Mouse (Mus musculus) MEL (cell line): ENCODE measurements at regions not wholly inside any gene's neighbourhood (a gene's known extent, or its start where the extent isn't known, plus 50 kb on each side); places are given as distances from the start of the nearest gene placed in this dataset.
A peak's percentile ranks its signal among the peaks of the same experiment; 100 is the strongest.

Source experiments
- DNase-seq: peaks from one replicate; pipeline ENCODE4 v3.0.0; 2011; ENCODE audit warnings: low read depth, low spot score
- H3K27ac ChIP-seq: 2 replicates; pipeline ENCODE4 v1.5.1; 2012; ENCODE audit warnings: low read depth, mild to moderate bottlenecking, control low read depth, low read length, moderate library complexity; ENCODE audit not compliant: control insufficient read depth
- H3K27me3 ChIP-seq, 2 experiments: fragments of 150-350 bp in 1 of 2; sonication (generic) in 1 of 2; 2 replicates each; pipeline ENCODE4 v1.6.1; 2012; ENCODE audit warnings: low read length in 2 of 2, mild to moderate bottlenecking in 2 of 2, improper control_type of control experiment in 1 of 2, moderate library complexity in 1 of 2; ENCODE audit not compliant: insufficient read depth in 2 of 2, control insufficient read depth in 1 of 2
- H3K36me3 ChIP-seq, 2 experiments: 2 replicates each; pipeline ENCODE4 v1.6.1; 2012 to 2014; ENCODE audit warnings: low read length in 2 of 2, improper control_type of control experiment in 1 of 2, inconsistent platforms in 1 of 2, mild to moderate bottlenecking in 1 of 2; ENCODE audit not compliant: insufficient read depth in 2 of 2, control insufficient read depth in 1 of 2
- H3K4me1 ChIP-seq, 2 experiments: fragments of 150-350 bp in 1 of 2; sonication (generic) in 1 of 2; 2 replicates each; pipeline ENCODE4 v1.6.1; 2012; ENCODE audit warnings: low read length in 2 of 2, improper control_type of control experiment in 1 of 2, mild to moderate bottlenecking in 1 of 2; ENCODE audit not compliant: insufficient read depth in 2 of 2, control insufficient read depth in 1 of 2
- H3K4me3 ChIP-seq, 2 experiments: fragments of 150-350 bp in 1 of 2; sonication (generic) in 1 of 2; 2 replicates each; pipeline ENCODE4 v1.5.1; 2012; ENCODE audit warnings: low read depth in 2 of 2, low read length in 2 of 2, mild to moderate bottlenecking in 2 of 2, moderate library complexity in 2 of 2, control low read depth in 1 of 2, improper control_type of control experiment in 1 of 2; ENCODE audit not compliant: control insufficient read depth in 1 of 2, insufficient read depth in 1 of 2
- H3K79me2 ChIP-seq: 2 replicates; pipeline ENCODE4 v1.6.1; 2012; ENCODE audit warnings: mild to moderate bottlenecking, low read length, moderate library complexity; ENCODE audit not compliant: control insufficient read depth, poor library complexity, insufficient read depth
- H3K9ac ChIP-seq: 2 replicates; pipeline ENCODE4 v1.6.1; 2012; ENCODE audit warnings: low read depth, mild to moderate bottlenecking, control low read depth, low read length, moderate library complexity; ENCODE audit not compliant: control insufficient read depth, poor library complexity, severe bottlenecking
- H3K9me3 ChIP-seq: fragments of 150-350 bp; sonication (generic); replicated peaks from 2 replicates; pipeline ENCODE4 v1.6.1; 2012; ENCODE audit warnings: mild to moderate bottlenecking, low read length, improper control_type of control experiment, moderate library complexity; ENCODE audit not compliant: insufficient read depth
- BHLHE40 ChIP-seq: IDR thresholded peaks from 2 replicates; pipeline ENCODE4 v1.6.1; 2012; ENCODE audit warnings: low read depth, mild to moderate bottlenecking, inconsistent platforms, low read length, improper control_type of control experiment, borderline replicate concordance
- CHD2 ChIP-seq: IDR thresholded peaks from 2 replicates; pipeline ENCODE4 v1.6.1; 2011; ENCODE audit warnings: low read length, improper control_type of control experiment
- CTCF ChIP-seq, 3 experiments: IDR thresholded peaks in 2 of 3; conservative IDR thresholded peaks in 1 of 3; 2 replicates each; pipeline ENCODE4 v1.5.1; 2011 to 2012; ENCODE audit warnings: low read length in 3 of 3, low read depth in 2 of 3, mild to moderate bottlenecking in 2 of 3, improper control_type of control experiment in 1 of 3, inconsistent platforms in 1 of 3, mixed read lengths in 1 of 3, moderate library complexity in 1 of 3; ENCODE audit not compliant: control insufficient read depth in 1 of 3, insufficient read depth in 1 of 3, poor library complexity in 1 of 3, severe bottlenecking in 1 of 3
- E2F4 ChIP-seq: IDR thresholded peaks from 2 replicates; pipeline ENCODE4 v1.6.1; 2011; ENCODE audit warnings: low read depth, low read length, improper control_type of control experiment, borderline replicate concordance
- GABPA ChIP-seq: IDR thresholded peaks from 2 replicates; pipeline ENCODE4 v1.6.1; 2012; ENCODE audit warnings: low read depth, mild to moderate bottlenecking, inconsistent platforms, low read length, improper control_type of control experiment, moderate library complexity
- GATA1 ChIP-seq: IDR thresholded peaks from 2 replicates; pipeline ENCODE4 v1.6.1; 2011; ENCODE audit warnings: low read depth, low read length, improper control_type of control experiment
- JUND ChIP-seq: IDR thresholded peaks from 2 replicates; pipeline ENCODE4 v1.6.1; 2011; ENCODE audit warnings: low read depth, mild to moderate bottlenecking, improper control_type of control experiment, low read length
- MAFK ChIP-seq: IDR thresholded peaks from 2 replicates; pipeline ENCODE4 v1.6.1; 2011; ENCODE audit warnings: low read depth, mild to moderate bottlenecking, low read length, improper control_type of control experiment, borderline replicate concordance
- MAX ChIP-seq: IDR thresholded peaks from 2 replicates; pipeline ENCODE4 v1.6.1; 2011; ENCODE audit warnings: low read length, improper control_type of control experiment
- MEF2A ChIP-seq: IDR thresholded peaks from 2 replicates; pipeline ENCODE4 v1.6.1; 2014; ENCODE audit warnings: low read depth, mild to moderate bottlenecking, inconsistent platforms, low read length, improper control_type of control experiment; ENCODE audit not compliant: poor library complexity, insufficient replicate concordance, severe bottlenecking; ENCODE audit errors: extremely low read depth
- MXI1 ChIP-seq: IDR thresholded peaks from 2 replicates; pipeline ENCODE4 v1.6.1; 2011; ENCODE audit warnings: mild to moderate bottlenecking, low read depth, low read length, improper control_type of control experiment
- MYB ChIP-seq: IDR thresholded peaks from 2 replicates; pipeline ENCODE4 v1.6.1; 2011; ENCODE audit warnings: mild to moderate bottlenecking, low read depth, low read length, improper control_type of control experiment
- MYC ChIP-seq: IDR thresholded peaks from 2 replicates; pipeline ENCODE4 v1.6.1; 2011; ENCODE audit warnings: low read depth, mild to moderate bottlenecking, low read length, improper control_type of control experiment, moderate library complexity
- NRF1 ChIP-seq: IDR thresholded peaks from 2 replicates; pipeline ENCODE4 v1.6.1; 2014; ENCODE audit warnings: low read depth, mild to moderate bottlenecking, inconsistent platforms, low read length, improper control_type of control experiment, moderate library complexity; ENCODE audit not compliant: poor library complexity, insufficient read depth, severe bottlenecking
- POLR2A ChIP-seq, 2 experiments: IDR thresholded peaks; 2 replicates each; pipeline ENCODE4 v1.6.1; 2011 to 2012; ENCODE audit warnings: low read length in 2 of 2, mild to moderate bottlenecking in 2 of 2, control low read depth in 1 of 2, improper control_type of control experiment in 1 of 2, low read depth in 1 of 2, moderate library complexity in 1 of 2; ENCODE audit not compliant: control insufficient read depth in 1 of 2, insufficient read depth in 1 of 2, poor library complexity in 1 of 2
- POLR2AphosphoS2 ChIP-seq: IDR thresholded peaks from 2 replicates; pipeline ENCODE4 v1.6.1; 2011; ENCODE audit warnings: low read length, improper control_type of control experiment
- POLR2AphosphoS5 ChIP-seq: IDR thresholded peaks from 2 replicates; pipeline ENCODE4 v1.6.1; 2012; ENCODE audit warnings: low read depth, borderline replicate concordance, mild to moderate bottlenecking, inconsistent platforms, low read length, moderate library complexity, mixed read lengths
- RAD21 ChIP-seq: IDR thresholded peaks from 2 replicates; pipeline ENCODE4 v1.6.1; 2011; ENCODE audit warnings: mild to moderate bottlenecking, low read depth, low read length, improper control_type of control experiment
- SIN3A ChIP-seq: IDR thresholded peaks from 2 replicates; pipeline ENCODE4 v1.6.1; 2012; ENCODE audit warnings: low read length, improper control_type of control experiment, inconsistent platforms
- SMC3 ChIP-seq: IDR thresholded peaks from 2 replicates; pipeline ENCODE4 v1.6.1; 2011; ENCODE audit warnings: low read depth, low read length, improper control_type of control experiment
- TAL1 ChIP-seq: IDR thresholded peaks from 2 replicates; pipeline ENCODE4 v1.6.1; 2012; ENCODE audit warnings: mild to moderate bottlenecking, inconsistent platforms, low read length, moderate library complexity, mixed read lengths
- TCF12 ChIP-seq: IDR thresholded peaks from 2 replicates; pipeline ENCODE4 v1.6.1; 2014; ENCODE audit warnings: low read depth, mild to moderate bottlenecking, inconsistent platforms, low read length, improper control_type of control experiment, moderate library complexity
- UBTF ChIP-seq: IDR thresholded peaks from 2 replicates; pipeline ENCODE4 v1.6.1; 2012; ENCODE audit warnings: low read depth, mild to moderate bottlenecking, inconsistent platforms, low read length, improper control_type of control experiment, moderate library complexity, borderline replicate concordance; ENCODE audit not compliant: insufficient read depth
- USF1 ChIP-seq: IDR thresholded peaks from 2 replicates; pipeline ENCODE4 v1.6.1; 2014; ENCODE audit warnings: low read depth, mild to moderate bottlenecking, inconsistent platforms, low read length, improper control_type of control experiment, moderate library complexity
- ZC3H11A ChIP-seq: IDR thresholded peaks from 2 replicates; pipeline ENCODE4 v1.6.1; 2012; ENCODE audit warnings: low read depth, mild to moderate bottlenecking, inconsistent platforms, low read length, improper control_type of control experiment

- H3K9ac ChIP-seq, result no peak overlapping the region
- no peak for DNase-seq
- TF ChIP-seq SMC3 (no peak), MAX (no peak), GABPA (no peak), RAD21 (no peak), ZC3H11A (no peak), POLR2AphosphoS2 (no peak), MYC (no peak), POLR2A (IDR thresholded peaks at IDR 0.05; ENCODE audit: control insufficient read depth in 1 of 2, insufficient read depth in 1 of 2, low read depth in 1 of 2, low read length in 2 of 2, poor library complexity in 1 of 2) (no peak), BHLHE40 (no peak), JUND (no peak), MYB (no peak), MAFK (no peak), NRF1 (no peak), CHD2 (no peak)
- H3K36me3 ChIP-seq, result peaks cover 0 to under 1% of the 10 kb centered on the region in 2 experiments; a peak in 1 of 4 replicates
- no peaks in the 10 kb centered on the region for H3K9me3 ChIP-seq
- H3K4me1 ChIP-seq, result peaks cover under 1 to 12% of the 10 kb centered on the region in 2 experiments; a peak in 3 of 4 replicates
- no peak overlapping the region for H3K27ac ChIP-seq
- H3K79me2 ChIP-seq, result no peaks in the 10 kb centered on the region
- H3K27me3 ChIP-seq, result no peaks in the 10 kb centered on the region
- no peak overlapping the region for H3K4me3 ChIP-seq
Observed at GRCm38 (mm10) chr7:64027100-64027499, 88.4 kb upstream of the Klf13 start.

GRCm38 (mm10) chr7:64025155-64025554, 86.4 kb upstream of the Klf13 start:
- Histone ChIP-seq H3K79me2 (no peaks in the 10 kb centered on the region), H3K9me3 (no peaks in the 10 kb centered on the region), H3K36me3 (peaks cover 0 to 3% of the 10 kb centered on the region in 2 experiments; a peak in 1 of 4 replicates), H3K9ac (no peak overlapping the region), H3K27ac (no peak overlapping the region), H3K4me1 (peaks cover 2 to 15% of the 10 kb centered on the region in 2 experiments; a peak in 3 of 4 replicates), H3K4me3 (no peak overlapping the region), H3K27me3 (no peaks in the 10 kb centered on the region)
- no peak for DNase-seq
- TF ChIP-seq POLR2AphosphoS5 (no peak), USF1 (peak; percentile 71)

GRCm38 (mm10) chr7:64024253-64024652, 85.5 kb upstream of the Klf13 start:
- H3K27me3 ChIP-seq, result no peaks in the 10 kb centered on the region
- H3K79me2 ChIP-seq, result no peaks in the 10 kb centered on the region
- H3K9me3 ChIP-seq, result no peaks in the 10 kb centered on the region
- no peak overlapping the region for H3K27ac ChIP-seq
- DNase-seq, result no peak
- peaks cover 0 to 3% of the 10 kb centered on the region in 2 experiments; a peak in 1 of 4 replicates for H3K36me3 ChIP-seq
- H3K4me1 ChIP-seq, result peaks cover 2 to 15% of the 10 kb centered on the region in 2 experiments; a peak in 3 of 4 replicates
- no peak for TF ChIP-seq BHLHE40
- TF ChIP-seq MYB, result no peak
- TF ChIP-seq TAL1, result no peak
- TF ChIP-seq TCF12, result no peak
- no peak for TF ChIP-seq POLR2AphosphoS2
- no peak for TF ChIP-seq E2F4
- TF ChIP-seq GATA1, result no peak
- TF ChIP-seq MEF2A, result no peak
- no peak for TF ChIP-seq MXI1
- TF ChIP-seq CTCF (IDR thresholded peaks at IDR 0.05 in 2 of 3, conservative IDR thresholded peaks at IDR 0.05 in 1 of 3; ENCODE audit: control insufficient read depth in 1 of 3, insufficient read depth in 1 of 3, low read depth in 2 of 3, low read length in 3 of 3, poor library complexity in 1 of 3, severe bottlenecking in 1 of 3), result no peak
- no peak for TF ChIP-seq POLR2A (IDR thresholded peaks at IDR 0.05; ENCODE audit: control insufficient read depth in 1 of 2, insufficient read depth in 1 of 2, low read depth in 1 of 2, low read length in 2 of 2, poor library complexity in 1 of 2)
- TF ChIP-seq UBTF, result no peak
- TF ChIP-seq GABPA, result no peak
- TF ChIP-seq SIN3A, result no peak
- no peak overlapping the region for H3K9ac ChIP-seq
- H3K4me3 ChIP-seq, result no peak overlapping the region
